Mouse (Mus musculus): ENCODE data around the gene Wbp2.
A peak's percentile ranks its signal among the peaks of the same experiment; 100 is the strongest.

Wbp2 gene

DNA sequence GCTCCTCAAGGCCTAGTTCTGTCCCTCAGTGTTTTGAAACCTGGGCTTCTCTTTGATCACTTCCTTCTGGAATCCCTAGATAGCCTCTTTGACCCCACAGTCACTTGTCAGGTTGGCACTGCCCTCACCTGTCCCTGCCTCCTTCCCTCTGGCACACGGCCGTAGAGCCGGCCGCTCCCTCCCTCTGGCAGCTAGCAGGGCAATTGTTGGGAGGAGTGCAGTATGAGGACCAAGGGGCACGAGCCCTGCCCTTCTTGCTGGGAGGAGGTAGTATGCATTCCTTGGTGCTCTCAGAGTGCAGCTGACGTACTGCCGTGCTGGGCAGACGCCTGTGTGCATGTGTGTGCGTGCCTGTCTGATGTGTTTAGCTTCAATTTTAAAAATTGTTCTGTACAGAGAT lies 26.2 kb downstream of the Wbp2 start:
- no peak for DNase-seq

DNA sequence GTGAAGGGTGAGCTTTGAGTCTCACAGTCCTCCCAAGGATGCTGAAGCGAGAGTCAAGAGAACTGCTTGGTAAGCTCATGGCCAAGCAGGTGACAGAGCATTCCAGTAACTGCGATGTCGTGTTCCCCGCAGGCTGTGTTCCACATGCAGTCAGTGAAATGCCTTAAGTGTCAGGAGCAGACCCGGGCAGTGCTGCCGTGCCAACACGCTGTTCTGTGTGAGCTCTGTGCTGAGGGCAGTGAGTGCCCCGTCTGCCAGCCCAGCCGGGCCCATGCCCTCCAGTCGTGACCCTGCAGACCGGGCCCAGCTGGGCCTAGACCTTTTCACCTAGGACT lies 27.1 kb downstream of the Wbp2 start:
- DNase-seq, result no peak

DNA sequence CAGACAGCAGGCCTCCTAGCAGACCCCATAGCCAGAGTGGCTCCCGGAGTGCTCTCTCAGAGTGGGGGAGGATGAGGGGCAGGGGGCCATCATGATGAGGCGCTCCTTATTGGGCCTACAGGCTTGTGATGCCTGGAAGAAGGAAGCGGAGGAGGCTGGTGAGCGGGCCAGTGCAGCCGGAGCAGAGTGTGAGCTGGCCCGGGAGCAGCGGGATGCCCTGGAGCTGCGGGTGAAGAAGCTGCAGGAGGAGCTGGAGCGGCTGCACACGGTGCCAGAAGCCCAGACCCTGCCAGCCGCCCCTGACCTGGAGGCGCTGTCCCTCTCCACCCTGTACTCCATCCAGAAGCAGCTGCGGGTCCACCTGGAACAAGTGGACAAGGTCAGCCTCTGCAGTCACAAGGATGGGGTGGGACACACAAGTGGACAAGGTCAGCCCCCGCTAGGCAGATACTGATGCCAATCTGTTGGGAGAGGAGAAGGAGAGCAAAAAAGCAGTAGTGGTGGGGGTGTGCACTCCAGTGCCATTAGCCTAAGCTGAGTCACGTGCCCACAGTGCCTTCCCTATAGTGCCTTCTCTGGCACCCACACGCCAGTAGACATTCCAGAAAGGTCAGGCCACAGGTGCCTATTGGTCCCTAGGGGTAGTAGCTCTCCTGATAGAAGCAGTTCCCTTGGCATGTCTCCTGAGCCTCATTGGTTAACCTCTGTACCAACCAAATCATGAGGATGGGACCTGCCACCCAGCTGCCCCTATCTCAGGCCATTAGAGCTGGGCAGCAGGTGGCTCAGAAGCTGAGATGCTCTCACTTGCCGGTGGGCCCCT lies 27.7 kb downstream of the Wbp2 start:
- DNase-seq, result no peak

DNA sequence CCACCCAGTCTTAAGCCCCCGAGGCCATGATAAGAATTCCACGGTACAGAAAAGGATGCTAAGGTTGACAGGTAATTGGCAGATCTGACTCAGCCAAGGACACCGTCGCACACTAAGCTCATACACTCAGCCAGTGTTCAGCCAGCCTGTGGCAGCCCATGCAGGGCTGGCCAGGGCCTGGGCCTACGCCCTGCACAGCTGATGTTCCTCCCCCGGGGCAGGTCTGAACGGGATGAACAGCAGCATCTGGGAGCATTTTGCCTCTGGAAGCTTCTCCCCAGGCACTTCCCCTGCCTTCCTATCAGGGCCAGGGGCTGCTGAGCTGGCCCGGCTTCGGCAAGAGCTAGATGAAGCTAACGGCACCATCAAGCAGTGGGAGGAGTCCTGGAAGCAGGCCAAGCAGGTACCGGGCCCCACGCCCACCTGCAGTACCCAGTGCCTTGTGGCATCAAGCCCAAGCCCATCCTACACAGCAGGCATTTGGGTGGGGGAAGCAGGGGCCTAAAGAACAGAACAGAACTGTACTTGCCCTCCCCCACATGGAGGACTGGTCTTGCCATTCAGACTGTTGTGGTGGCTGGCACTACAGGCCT lies 28.7 kb downstream of the Wbp2 start:
- no peak for DNase-seq

DNA sequence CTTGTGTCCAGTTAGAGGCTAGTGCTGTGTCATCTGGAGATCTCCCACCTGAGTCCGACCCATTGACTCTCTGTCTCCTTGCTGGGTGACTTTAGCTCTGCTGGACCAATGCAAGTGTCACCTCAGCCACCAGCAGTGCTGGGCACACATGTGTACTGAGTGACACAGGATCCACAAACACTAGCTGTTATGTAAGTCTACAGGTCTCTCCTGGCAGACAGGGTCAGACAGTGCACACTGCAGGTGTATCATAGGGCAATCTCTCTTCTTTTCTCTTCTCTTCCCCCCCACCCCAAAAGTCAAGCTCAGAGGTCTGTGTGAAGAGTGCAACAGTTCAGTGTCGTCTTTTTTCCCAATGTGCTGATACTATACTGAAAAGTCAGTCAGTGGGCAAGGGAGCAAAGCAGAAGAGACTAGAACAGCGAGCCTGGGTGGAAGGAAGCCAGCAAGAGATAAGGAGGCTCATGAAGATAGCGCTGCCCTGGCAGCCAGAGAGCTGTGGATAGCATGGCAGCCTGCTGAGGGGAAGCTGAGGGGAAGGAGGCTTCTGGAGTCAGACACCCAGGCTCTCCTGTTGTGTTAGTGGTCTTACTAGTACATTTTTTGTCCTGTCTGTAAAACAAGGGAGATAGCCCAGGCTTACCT lies 29.4 kb downstream of the Wbp2 start:
- DNase-seq, result no peak

DNA sequence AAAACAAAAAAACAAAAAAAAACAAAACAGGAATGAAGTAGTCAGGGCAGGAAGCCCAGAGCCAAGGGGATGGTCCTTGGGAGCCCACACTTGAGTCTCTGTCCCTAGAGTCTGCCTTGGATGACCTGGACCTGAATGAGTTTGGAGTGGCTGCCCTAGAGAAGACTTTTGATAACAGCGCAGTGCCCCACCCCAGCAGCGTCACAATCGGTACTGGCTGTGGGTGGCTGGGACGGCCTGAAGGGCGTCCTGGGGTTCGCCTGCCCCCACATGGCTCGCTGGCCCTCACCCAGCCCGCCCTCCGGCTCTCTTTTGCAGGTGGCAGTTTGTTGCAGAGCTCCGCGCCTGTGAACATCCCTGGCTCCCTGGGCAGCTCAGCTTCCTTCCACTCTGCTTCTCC lies 30.9 kb downstream of the Wbp2 start:
- DNase-seq, result no peak

GRCm38 (mm10) chr11:116053510-116054229 lies 33.1 kb downstream of the Wbp2 start:
- no peak for DNase-seq

DNA sequence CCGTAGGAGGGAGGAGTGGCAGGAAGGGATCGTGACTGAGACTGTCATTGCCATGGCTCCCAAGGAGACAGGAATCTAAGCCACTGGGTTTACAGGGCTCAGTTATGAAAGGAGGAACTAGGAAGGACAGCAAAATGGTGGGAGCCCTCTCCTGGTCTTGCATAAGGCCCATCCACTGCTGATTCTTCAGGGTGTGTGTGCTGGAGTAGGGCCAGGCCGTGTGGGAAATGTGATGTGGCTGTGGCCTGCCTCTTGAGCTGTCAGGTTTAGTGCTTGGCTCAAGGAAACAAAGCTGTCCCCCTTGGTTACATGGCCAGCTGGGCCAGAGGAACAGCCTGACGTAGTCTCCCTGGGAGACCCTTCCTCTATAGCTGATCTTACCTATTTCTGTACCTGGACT lies 36.6 kb downstream of the Wbp2 start:
- DNase-seq, result no peak

- DNase-seq, result no peak
Observed at GRCm38 (mm10) chr11:116049610-116050009, 37.2 kb downstream of the Wbp2 start.

DNA sequence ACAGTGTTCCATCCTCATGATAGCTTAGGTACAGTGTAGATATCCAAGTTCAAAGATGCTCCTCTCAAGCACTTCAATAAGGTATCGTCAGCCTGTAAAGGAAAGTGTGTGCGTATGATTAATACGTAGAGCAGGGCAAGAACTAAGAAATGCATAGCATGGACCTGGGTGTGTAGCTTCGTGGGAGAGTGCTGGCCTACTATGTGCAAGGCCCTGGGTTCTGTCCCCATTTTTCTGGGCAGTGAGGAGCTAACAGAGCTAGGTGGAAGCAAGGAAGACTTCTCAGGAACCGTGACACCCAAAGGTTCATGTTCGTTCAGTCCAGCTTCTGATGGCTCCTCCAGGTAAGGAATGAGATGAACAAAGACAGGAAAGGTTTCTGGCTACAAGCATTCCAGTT lies 41.6 kb downstream of the Wbp2 start:
- DNase-seq, result no peak

GRCm38 (mm10) chr11:116043286-116043685 lies 43.5 kb downstream of the Wbp2 start:
- no peak for DNase-seq

DNA sequence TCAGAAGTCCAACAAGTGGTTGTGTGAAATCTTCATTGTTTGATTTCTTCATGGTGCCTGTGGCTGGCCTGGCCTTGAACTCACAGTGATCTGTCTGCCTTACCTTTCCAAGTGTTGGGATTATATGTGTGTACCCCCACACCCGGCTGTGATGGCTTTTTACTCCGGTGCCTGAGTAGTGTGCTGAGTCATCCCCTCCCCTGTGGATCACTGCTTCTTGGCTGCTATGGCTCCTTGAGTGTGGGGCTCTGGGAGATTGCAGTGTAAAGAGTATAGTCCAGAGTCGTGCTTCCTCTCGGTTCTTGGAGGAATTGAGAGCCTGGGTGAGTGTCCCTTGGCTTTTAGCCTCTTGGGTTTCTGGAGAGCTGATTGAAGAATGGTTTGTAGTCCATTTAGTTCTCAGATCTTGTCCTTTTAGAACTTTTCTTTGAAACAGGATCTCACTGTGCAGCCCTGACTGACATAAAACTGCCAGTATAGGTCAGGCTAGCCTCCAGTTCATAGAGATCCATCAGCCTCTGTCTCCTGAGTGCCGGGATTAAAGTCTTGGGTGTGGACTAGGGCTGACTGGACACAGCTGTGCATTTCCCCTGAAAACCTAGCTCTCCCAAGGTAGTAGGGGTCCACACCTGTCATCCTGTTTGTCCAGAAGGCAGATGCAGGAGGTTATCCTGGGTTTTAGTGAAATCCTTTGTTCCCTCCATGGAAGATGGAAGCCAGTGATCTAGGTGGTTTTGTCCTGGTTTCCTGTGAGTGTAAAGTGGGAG lies 44.2 kb downstream of the Wbp2 start:
- no peak for DNase-seq

DNA sequence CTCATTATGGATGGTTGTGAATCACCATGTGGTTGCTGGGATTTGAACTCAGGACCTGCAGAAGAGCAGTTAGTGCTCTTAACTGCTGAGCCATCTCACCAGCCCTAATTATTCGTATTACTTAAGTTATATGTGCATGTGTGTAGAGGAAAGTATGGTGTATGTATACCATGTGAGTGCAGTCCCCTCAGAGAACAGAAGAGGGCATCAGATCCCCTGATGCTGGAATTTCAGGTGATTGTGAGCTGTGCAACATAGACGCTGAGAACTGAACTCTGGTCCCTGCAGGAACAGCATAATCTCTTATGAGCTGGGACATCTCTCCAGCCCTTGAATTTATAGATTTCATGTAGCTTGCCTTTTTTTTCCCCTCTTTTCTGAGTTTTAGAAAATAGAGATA lies 45.0 kb downstream of the Wbp2 start:
- no peak for DNase-seq

DNA sequence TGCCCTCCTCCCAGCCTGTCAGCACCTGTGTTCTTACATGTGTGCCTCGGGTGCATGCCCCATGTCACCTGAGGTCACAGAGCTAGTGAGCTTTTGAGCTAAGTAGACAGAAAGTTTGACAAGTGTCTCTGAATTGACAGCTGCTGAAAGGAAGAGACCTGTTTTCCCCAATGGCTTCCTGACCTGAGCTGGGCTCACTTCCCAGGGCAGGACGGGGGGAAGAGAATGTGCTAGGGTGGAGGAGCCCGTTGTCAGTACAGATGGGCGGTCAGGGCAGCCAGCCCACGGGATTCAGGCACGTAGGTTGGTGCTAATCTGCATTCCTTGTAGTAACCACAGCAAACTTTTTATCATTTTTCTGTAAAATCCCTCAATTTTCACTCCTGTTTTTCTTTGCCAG lies 46.2 kb downstream of the Wbp2 start:
- DNase-seq, result no peak

DNA sequence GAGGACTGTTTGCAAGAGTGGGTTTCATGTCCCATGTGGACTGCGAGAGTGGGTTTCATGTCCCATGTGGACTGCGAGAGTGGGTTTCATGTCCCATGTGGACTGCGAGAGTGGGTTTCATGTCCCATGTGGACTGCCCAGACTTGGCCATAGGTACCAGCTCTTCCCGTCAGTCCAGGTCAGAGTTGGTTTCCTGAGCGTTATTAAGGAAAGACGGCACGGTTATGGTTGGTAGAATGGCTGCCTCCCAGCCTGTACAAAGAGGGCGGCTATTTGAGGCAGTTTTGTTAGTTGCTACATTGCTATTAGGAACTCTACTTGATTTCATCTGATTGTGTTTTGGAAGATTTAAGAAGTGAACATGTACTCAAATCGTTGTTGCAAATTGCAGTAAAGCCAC lies 49.0 kb downstream of the Wbp2 start:
- DNase-seq, result no peak

DNA sequence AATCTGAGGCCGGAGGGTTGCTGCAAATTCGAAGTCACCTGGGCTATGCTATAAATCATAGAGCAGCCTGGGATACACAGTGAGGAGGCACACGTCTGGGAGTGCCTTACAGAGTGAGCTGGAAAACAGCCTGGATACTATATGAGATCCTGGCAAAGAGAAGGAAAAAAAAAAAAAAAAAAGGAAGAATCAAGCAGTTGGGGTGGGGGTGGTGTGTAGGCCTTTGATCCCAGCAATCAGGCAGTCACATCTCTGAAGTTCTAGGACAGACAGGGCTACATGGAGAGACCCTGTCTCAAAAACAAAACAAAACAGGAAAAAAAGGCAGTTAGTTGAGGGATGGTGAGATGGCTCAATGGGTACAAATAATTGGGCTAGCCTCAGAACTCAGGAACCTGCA lies 50.1 kb downstream of the Wbp2 start:
- DNase-seq, result no peak

DNA sequence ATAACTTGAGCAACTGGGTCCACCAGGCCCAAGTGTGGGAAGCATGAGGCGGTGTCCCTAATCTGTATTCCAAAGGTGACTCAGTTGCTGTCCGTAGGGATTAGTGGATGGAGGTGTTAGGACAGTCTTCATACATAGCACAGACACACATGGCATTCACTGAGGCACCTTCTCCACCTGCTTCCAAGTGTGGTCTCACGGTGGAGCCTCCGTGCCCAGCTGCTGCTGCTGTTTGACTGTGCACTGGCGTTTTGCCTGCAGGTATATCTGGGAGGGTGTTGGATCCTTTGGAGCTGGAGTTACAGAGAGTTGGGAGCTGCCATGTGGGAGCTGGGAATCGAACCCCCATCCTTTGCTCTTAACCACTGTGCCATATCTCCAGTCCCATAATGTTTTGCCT lies 52.2 kb downstream of the Wbp2 start:
- DNase-seq, result no peak

DNA sequence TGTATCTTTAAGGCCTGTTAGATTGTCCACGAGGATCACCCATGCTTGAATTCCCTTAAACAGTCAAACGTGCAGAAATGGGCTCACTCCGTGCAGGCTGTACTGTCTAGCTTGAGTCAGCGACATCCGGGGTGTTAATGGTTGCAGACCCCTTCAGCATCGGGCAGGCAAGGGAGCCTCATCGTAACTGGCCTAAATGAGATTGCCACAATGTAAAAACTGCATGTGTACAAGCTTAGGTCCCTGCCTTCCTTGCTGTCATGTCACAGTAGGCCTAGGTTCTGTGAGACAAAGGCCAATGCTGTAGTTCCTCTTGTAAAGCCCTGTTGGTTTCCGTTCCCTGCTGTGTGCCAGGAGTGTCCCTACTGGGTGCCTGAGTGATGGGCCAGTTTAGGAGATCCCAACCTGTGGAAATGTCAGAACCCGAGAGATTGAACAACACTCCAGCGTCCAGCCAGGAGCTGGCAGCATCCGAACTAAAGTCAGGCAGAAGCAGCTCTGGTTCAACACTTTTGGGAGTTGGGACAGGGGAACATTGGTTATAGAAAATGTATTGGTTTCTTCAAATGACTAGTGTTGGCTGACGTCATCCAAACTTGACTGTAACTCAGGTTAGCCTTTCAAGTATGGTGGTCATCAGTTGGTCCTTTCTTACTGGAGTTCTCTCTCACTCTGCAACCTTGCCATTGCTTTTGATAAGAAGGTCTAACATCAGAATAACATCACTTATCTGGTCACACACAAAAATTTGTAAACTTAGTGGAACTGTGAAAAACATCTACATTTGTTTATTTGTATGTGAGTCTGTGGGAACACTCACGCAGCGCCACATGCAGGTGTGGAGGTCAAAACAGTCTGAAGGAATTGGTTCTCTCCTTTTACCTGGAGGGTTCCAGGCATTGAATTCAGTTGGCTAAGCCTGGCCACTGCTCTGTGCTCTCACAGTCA lies 55.6 kb downstream of the Wbp2 start:
- no peak for DNase-seq

GRCm38 (mm10) chr11:116030088-116030897 lies 56.5 kb downstream of the Wbp2 start, which contains the start of gene Unk:
TSS of gene Unk (plus strand) at chr11:116030322.
- peak; percentile 99 for DNase-seq

GRCm38 (mm10) chr11:116029086-116029865 lies 57.5 kb downstream of the Wbp2 start:
- DNase-seq, result no peak

Measured in retina, postnatal 1 day (tissue).